Mouse (Mus musculus): ENCODE results near the gene Cdip1.

The Cdip1 gene

GRCm38 (mm10) chr16:4713861-4714710, 76.0 kb downstream of the Cdip1 start:
- DNase-seq = peak; percentile 84

DNA sequence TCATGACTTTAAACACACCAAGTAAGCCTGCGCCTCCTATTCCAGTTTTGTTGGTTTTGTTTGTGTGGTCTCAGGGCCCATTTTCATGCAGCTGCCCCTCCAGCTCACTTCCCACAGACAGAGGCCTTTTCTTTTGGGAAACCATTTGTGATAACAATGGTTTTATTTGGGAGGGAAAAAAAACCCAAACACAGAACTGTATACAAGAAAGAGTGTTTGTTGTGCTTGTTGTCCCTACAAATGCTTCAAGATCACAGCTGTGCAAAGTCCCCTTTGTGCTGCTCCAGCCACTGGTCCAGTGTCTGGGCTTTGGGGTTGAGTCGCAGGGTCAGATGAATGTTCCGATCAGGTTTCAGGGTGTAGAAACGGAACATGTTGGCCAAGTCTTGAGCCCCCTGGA, 78.9 kb downstream of the Cdip1 start:
- no peak for DNase-seq

- DNase-seq = no peak
Observed at GRCm38 (mm10) chr16:4705541-4705940, 84.6 kb downstream of the Cdip1 start.

- DNase-seq = no peak
Observed at GRCm38 (mm10) chr16:4702646-4703045, 87.4 kb downstream of the Cdip1 start.

- no peak for DNase-seq
Observed at GRCm38 (mm10) chr16:4701211-4701610, 88.9 kb downstream of the Cdip1 start.
